Mouse (Mus musculus) thymus, postnatal 14 days (tissue): Measurements from ENCODE around the gene Gnaz.
"Not testable (repeated sequence)": the region's sequence is repeated elsewhere in the genome, so short reads cannot be mapped to it uniquely, and the experiment has no call there.

ENCODE experiments used
- DNase-seq: peaks from one replicate; pipeline ENCODE4 v3.0.0; 2021

Gene Gnaz

GRCm38 (mm10) chr10:75031345-75032114 is 64.6 kb downstream of the Gnaz start:
- no peak for DNase-seq

GRCm38 (mm10) chr10:75032395-75032794 is 65.4 kb downstream of the Gnaz start, which contains the start of gene Rsph14:
TSS of gene Rsph14 (minus strand) at chr10:75032586.
- DNase-seq = no peak

- peak; percentile 85 for DNase-seq
Observed at GRCm38 (mm10) chr10:75036883-75037379, 70.0 kb downstream of the Gnaz start, which contains the start of gene Rab36. TSS of gene Rab36 (plus strand) at chr10:75037058.

- DNase-seq = not testable (repeated sequence)
Observed at GRCm38 (mm10) chr10:75042060-75042459, 75.1 kb downstream of the Gnaz start.

DNA sequence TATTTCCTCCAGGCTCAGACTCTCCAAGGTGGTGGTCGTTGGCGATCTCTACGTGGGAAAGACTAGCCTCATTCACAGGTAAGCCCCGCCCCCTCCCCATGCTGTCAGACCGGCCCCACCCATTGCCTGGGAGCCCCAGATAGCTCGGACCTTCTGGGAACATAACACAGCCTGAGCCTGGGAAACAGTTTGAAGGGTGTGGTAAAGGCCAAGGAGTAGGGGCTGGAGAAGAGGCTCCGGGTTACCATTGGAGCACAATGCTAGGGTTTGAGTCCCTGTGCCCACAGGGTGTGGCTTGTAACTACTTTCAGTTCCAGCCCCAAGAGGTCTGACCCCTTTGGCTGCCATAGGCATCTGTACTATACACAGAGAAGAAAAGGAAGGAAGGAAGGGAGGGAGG is 77.5 kb downstream of the Gnaz start:
- DNase-seq = no peak

DNA sequence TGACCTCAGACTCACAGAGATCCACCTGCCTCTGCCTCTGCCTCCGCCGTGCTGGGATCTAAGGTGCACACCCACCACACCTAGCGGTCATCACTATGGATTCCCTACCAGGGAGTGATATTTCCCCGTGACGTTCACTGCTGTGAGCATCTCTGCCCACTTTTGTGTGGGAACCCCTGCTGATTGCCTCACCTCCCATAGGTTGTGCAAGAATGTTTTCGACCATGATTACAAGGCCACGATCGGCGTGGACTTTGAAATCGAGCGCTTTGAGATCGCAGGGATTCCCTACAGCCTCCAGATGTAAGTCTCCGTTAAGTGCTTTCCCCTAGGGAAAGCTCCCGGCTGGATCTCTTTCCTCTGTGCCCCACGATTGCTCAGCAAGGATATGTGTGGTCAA is 78.9 kb downstream of the Gnaz start:
- no peak for DNase-seq

- no peak for DNase-seq
Observed at GRCm38 (mm10) chr10:75048711-75049110, 81.7 kb downstream of the Gnaz start.

DNA sequence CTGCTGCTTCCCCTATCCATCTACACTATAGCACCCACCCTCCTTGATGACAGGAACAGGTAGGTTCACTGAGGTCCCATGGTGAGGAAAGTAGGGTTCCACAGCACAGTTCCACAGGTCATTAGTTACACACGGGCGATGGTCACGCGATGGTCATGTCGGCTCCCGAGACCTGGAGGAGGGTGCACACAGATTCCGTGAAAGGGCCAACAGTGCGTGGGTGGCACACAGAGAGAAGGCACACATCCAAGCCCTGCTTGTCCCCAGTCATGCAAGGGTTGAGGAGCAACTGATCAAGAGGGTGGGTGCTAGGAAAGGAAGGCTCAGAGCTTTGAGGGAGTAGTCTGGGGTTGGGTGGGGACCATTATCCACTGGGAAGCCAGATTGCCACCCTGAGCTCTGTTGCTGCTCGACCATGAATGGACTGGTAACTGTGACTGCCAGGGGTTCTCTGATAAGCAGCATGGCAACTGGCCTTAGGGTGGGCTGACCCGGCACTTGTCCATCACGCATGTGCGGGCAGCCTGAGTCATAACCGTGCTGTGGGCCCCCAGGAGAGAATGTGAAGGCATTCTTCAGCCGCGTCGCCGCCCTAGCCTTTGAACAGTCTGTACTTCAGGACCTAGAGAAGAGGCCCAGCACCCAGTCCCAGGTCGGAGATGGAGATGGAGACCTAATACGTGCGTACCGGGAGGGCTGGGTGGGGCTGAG is 84.5 kb downstream of the Gnaz start:
- DNase-seq = no peak

- no peak for DNase-seq
Observed at GRCm38 (mm10) chr10:75052902-75053301, 85.9 kb downstream of the Gnaz start.

- DNase-seq = no peak
Observed at GRCm38 (mm10) chr10:75053655-75054054, 86.7 kb downstream of the Gnaz start.

DNA sequence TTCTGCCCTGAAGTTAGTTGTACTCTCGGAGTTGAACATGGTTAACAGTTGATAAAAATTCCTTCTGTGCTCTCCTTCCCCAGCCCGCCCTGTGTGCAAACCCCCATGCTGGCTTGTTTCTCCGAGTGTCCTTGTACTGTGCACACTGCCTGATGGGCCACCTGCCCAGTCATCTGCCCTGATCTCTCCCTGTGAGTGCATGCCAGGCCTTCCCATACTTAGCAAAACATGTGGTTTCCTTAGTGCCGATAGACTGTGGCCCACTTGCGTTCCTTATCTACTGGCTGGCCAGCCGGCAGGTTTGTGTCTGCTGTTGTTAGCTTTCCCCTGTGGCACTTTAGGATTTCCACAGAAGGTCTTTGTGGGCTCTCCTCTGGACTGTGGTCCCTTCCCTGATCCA is 87.1 kb downstream of the Gnaz start:
- DNase-seq = no peak

DNA sequence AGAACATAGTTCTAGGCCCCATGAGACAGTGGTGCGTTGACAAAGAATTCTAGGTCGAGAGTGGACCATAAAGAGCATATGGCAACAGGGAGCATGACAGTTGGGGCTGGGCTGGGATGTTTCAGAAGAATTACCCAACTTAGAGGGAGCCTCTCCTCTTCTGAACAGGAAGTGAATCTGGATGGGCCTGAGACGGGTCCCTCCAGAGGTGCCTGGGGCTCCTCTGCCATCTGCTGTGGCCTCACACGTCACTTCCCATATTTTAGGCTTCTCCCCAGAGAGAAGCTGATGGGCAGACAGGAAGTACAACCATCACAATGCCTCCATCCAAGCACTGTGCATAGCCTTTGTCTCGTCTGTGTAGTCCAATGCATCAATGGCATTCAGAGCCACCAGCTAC is 88.7 kb downstream of the Gnaz start:
- DNase-seq = no peak

DNA sequence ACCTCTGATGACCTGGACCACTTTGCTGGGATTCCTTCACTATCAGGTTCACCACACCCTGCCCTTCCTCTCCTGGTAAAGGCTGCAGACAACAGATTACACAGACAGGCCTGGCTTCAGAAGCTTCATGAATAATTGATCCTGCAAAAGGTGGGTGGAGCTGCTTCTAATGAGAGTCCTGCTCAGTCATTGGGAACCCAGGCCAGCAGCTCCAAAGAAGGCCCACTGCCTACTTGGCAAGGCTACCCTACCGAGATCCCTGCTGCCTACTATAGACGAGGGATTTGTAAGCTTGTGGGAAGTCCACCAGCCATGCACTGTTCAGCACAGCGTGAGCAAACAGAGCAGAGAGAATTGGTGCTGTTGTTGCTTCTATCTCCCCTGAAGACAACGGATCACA is 89.3 kb downstream of the Gnaz start:
- no peak for DNase-seq

GRCm38 (mm10) chr10:75058336-75058735 is 91.4 kb downstream of the Gnaz start:
- DNase-seq = no peak

GRCm38 (mm10) chr10:75058761-75059395 is 91.9 kb downstream of the Gnaz start:
- peak; percentile 35 for DNase-seq

DNA sequence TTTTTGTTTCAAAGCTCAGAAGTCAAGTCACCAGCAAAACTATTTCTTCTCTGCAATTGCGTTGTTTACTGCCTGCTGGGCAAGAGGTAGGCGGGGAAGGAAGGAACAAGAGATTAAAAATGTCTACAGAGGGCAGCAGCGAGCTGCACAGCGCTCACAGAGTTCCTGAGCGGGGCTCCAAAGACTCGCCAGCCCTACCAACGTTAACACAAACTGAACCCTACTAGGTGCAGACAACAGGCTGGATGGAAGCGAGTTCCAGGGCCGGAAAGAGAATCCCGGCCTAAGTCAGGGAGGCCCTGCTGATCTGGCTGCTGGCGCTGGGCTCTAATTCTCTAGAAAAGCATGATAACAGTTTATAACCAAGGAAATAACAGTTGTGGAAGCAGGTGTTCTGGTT is 92.4 kb downstream of the Gnaz start:
- DNase-seq = peak; percentile 81

DNA sequence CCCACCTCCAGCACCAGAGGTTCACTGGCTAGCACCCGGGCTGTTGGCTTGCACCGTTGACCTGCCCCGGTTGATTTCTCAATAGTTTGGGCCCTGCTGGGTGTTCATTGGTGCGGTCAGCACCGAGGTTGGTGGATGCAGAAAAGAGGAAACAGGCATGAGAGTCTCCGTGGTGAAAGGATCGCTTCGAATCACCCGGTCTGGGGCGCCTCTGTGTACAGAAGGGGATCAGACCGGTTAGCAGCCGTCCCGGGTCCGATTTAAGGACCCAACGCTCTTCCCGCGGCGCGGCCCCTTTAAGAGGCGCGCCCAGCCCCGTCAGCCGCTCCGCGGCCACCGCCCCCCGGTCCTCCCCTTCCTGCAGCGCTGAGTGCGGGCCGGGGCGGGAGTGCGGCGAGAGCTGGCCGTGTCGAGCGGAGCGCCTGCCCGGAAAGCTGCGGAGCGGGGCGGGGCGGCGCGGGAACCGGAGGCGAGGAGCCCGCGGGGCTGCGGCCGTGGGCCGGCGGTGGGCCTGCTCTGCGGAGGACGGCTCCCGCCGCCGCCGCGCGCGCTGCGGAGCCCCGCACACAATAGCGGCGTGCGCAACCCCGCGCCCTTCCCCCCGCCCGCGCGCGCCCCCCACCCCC is 93.4 kb downstream of the Gnaz start, which contains the start of gene Bcr:
Bcr (plus strand) TSS at position 376 of the 626 bp plus-strand sequence.
- peak; percentile 82 for DNase-seq

DNA sequence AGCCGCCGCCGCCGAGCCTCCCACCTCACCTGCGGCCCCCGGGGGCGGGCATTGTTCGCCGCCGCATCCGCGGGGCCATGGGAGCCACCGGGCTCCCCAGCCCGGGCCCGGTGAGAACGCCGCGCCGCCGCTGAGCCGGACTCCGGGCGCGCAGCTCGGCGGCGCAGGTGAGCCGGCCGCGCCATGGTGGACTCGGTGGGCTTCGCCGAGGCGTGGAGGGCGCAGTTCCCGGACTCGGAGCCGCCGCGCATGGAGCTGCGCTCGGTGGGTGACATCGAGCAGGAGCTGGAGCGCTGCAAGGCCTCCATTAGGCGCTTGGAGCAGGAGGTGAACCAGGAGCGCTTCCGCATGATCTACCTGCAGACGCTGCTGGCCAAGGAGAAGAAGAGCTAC is 93.9 kb downstream of the Gnaz start:
- peak; percentile 52 for DNase-seq

GRCm38 (mm10) chr10:75061341-75062188 is 94.6 kb downstream of the Gnaz start:
- peak; percentile 37 for DNase-seq

GRCm38 (mm10) chr10:75062189-75062561 is 95.2 kb downstream of the Gnaz start:
- no peak for DNase-seq

DNA sequence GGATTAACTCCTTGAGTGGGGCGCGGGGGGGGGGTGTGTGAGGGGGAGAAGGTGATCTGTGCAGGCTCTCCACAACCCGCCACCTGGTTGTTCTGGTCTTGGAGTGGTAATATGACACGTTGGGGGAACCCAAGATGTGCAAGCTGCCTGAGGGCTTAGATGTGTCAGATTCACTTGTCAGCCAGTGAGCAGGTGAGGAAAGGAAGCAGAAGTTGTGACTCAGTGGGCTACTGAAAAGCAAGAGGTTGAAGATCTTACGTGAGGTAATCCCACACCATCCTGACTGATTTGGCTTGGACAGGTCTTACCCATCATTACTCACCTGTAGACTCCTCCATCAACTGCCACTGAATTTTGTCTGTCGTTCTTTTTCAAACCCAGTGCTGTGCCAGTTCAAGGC is 95.6 kb downstream of the Gnaz start:
- DNase-seq = no peak
